Mouse (Mus musculus): ENCODE measurements around the gene Ing1.
"Not testable (repeated sequence)": the region's sequence is repeated elsewhere in the genome, so short reads cannot be mapped to it uniquely, and the experiment has no call there.

Ing1 gene

DNA sequence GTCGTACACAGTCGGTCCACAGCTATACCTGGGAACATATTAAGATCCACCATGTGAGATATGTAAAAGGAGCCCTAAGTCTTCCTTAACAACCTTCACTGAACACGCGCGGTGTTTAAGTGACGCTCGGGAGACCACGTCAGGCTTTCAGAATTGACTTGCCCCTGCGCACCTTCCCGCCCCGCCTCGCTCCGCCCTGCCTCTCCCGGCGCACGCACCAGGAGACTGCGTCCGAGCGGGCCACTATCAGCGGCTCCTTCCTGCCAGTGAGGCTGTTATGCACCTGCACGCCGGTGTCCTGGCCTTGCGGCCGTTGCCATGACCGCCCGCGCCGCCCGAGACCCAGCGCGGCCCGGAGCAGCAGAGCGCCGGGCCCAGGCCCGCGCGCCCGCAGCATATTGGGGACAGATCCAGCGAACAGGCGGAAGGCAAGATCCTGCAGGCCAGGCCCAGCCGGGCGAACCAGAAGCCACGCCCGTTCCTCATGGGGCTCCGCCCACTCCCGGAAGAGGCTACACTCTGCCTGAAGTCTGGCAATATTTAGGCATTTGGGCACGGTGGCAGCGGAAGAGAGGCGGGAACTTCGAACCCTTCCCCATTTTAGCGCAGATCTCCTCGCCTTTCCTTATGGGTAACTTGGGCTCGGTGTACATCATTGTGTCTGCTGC, 5.0 kb upstream of the Ing1 start, which contains the start of gene Cars2:
Gene Cars2 (minus strand): TSS at position 503 of the 668 bp plus-strand sequence.
- in situ Hi-C loops (cut with MboI, MseI), result loop anchor here (10.0 kb wide), 2 partner anchors 204 to 1554 kb away; partner anchors contain the start of genes Cul4a and Pcid2

DNA sequence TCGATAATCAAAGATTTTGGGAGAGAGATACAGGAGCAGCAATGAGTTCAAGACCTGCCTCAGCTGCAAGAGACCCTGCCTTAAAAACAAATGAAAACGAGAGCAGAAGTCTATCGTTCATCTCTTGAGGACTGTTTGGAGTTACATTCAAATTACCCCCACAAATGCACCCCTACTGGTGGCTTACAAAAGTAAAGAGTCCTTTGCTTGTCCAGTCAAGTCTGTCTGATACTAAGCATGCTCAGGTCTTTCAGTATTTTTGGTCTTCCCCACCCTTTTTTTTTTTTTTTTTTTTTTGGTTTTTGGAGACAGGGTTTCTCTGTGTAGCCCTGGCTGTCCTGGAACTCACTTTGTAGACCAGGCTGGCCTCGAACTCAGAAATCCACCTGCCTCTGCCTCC, 3.9 kb upstream of the Ing1 start:
- in situ Hi-C loops (cut with MboI, MseI), result loop anchor here (10.0 kb wide), 2 partner anchors 203 to 1553 kb away; partner anchors contain the start of genes Cul4a and Pcid2

DNA sequence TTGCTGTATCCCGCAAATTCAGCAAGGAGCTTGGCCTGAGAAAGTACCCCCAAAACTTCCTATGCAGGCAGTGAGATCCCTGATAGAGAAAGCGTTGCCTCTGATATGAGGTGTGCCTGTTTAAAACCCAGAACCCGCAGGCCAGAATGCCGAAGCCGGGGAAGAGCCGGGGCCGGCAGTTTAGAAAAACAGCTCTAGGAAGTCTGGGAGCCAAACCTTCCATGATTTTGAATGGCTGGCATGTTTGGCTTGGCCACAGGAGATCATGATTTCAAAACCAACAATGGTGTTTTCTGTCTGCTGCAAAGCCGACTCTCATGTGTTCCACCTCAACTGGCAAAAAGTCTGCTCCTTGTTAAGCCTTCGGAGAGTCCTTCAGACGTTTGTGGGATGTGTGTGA, 3.0 kb upstream of the Ing1 start:
- in situ Hi-C loops (cut with MboI, MseI), result loop anchor here (10.0 kb wide), 2 partner anchors 202 to 1552 kb away; partner anchors contain the start of genes Cul4a and Pcid2

DNA sequence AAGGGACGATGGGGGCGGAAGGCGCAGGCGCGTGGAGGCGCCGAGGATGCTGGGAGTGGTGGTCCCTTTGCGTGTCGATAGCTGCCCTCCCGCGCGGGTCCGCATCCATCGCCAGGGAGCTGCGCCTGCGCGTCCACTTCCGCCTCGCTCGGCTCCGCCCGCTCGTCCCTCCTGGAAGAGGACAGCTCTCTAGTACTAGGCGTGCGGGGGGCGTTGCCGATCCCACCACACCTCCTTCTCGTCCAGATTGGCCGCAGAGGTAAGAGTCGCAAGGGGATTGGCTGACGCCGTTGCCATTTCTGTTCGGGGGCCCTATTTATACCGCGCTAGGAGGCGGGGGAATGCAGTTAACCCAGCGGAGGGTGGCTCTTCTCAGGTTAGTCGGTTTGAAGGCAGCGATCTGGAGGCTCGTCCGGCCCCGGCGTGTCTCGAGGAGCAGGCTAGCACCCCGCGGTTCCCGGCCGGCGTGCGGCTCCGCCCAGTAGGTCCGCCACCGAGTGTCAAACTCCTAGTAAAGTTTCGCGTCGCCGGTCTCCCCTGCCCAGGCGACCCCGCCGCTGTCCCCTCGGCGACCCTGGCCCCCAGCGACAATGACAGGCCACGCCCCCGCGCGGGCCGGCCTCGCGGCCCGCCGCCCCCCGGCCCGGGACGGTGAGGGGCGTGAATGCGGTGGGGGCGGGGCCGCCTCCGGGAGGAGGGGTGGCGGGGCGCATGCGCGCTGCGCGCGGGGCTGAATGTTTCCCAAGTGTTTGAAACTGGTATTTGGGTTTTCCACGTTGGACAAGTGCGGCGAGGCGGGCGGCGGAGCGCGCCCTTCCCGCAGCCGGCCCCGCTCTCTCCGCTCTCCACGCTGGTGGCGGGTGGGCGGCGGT, 585 bp downstream of the Ing1 start:
- in situ Hi-C loops (cut with MboI, MseI), result loop anchor here (5.0 to 10.0 kb wide), 3 partner anchors 81 to 1549 kb away; partner anchors contain the start of genes Ankrd10, Cul4a and Pcid2

DNA sequence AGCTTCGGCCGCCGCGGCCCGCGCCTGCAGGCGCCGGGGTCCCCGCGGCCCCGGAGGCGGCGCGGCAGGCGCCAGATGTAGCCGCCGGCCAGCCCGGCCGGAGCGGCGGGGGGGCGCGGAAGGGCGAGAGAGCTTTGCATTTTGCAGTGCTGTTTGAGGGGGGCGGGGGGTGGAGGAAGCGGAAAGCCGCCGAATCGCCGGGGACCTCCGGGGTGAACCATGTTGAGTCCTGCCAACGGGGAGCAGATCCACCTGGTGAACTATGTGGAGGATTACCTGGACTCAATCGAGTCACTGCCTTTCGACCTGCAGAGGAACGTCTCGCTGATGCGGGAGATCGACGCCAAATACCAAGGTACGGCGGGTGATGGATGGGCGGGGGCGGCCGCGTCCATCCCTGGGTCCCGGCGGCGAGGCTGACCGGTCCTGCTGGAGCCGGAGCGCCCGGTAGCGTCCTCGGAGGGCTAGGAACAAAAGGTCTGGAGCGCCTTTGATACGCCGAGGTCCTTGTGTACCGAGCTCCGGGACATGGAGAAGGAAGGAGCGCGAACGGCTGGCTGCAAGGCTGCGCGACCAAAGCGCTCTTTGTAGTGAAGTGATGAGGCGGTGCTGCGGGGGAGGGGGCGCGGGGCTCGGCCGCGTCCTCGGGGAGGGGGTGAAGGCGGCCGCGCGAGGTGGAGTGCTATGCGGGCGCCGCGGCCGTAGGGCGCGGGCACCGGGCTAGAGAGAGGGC, 1.5 kb downstream of the Ing1 start:
- in situ Hi-C loops (cut with MboI, MseI), result loop anchor here (5.0 to 10.0 kb wide), 3 partner anchors 80 to 1548 kb away; partner anchors contain the start of genes Ankrd10, Cul4a and Pcid2

DNA sequence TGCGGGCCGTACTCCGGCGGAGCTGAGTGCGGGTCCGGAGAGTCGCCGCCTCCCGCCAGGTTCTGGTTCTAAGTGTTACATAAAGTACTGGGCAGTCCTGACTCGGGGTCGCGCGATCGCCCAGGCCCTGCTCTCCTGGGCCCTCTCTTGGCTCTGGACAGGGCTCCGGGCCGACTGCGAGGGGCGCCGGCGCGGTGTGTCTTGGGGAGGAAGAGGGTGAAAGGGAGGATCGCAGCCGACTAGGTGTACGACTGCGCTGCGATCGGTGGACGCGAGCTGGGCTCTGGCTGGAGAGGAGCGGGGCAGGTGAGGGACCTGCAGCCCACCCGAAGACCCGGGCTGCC, 2.0 kb downstream of the Ing1 start:
- in situ Hi-C loops (cut with MboI, MseI), result loop anchor here (5.0 to 10.0 kb wide), 3 partner anchors 80 to 1547 kb away; partner anchors contain the start of genes Ankrd10, Cul4a and Pcid2

DNA sequence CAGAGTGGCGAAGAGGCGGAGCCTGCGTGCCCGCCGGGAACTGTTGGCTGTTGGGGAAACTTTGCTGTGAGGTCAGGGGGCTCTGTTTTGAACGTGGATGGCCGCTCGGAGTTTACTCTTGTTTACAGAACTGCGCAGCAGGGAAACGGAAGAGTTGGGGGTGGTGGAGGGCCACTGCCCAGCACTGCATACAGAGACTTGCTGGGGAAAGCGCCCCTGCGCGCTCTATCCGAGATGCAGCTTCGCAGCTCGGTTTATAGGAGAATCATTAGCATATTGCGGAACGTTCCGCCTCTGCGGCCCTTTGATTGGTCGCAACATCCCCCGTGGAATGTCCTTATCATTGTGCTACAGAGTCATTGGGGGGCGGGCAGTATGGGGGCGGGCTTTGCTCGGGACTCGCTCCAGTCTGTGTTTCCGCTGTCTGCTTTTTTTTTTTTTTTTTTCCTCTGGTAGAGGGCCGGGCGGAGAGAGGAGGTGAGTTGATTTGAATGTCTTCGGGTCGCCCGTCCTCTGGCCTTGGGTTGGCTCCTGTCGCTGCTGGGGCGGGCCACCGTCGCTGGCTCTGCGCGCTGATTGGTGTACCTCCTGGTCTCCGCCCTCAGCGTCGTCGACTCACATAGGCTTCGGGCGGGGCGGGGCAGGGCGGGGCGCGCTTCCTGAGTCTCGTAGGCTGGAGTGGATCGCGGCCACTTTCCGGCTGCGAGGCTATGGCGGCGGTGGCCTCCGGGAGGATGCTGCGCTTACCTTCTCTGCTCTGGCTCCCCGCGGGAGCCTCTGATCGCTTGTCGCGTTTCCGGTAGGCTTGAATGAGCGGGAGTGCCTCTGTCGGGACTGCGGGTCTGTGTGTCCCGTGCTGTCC, 2.6 kb downstream of the Ing1 start:
- in situ Hi-C loops (cut with MboI, MseI), result loop anchor here (5.0 to 10.0 kb wide), 3 partner anchors 79 to 1547 kb away; partner anchors contain the start of genes Ankrd10, Cul4a and Pcid2

DNA sequence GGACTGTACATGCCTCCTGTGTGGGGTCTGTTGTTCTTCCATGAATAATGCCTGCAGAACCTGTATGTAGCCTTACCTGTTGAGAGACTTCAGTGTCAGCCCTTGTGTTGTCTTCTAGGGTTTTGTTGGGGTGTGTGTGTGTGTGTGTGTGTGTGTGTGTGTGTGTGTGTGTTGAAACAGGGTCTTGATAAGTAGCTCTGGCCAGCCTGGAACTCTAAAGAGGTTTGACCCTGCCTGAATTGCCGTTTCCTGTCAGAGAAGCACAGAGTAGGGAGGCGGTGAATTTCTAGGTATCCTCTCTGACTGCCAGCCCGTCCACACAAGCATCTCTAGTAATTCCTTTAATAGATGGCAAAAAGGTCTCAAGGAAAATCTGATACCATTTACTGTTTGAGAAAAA, 4.1 kb downstream of the Ing1 start:
- in situ Hi-C loops (cut with MboI, MseI), result loop anchor here (5.0 to 10.0 kb wide), 3 partner anchors 78 to 1545 kb away; partner anchors contain the start of genes Ankrd10, Cul4a and Pcid2

DNA sequence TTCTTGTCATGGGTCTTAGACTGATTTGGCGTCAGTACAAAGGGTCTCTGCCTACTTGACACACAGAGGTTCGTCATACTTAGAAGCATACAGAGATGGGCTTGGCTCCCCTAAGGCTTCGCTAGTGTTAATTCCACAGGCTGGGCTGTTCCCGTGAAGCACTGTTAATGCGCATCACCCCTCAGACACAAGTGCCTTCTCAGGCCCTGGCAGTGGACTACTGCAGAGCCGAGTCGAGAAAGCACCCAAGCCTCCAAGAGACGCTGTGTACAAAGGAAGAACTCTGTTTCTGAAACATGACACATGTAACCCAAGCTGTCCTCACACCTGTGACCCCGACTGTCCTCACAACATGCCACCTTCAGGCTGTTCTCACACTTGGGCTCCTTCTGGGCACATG, 4.8 kb downstream of the Ing1 start:
- in situ Hi-C loops (cut with MboI, MseI), result no loop called here

DNA sequence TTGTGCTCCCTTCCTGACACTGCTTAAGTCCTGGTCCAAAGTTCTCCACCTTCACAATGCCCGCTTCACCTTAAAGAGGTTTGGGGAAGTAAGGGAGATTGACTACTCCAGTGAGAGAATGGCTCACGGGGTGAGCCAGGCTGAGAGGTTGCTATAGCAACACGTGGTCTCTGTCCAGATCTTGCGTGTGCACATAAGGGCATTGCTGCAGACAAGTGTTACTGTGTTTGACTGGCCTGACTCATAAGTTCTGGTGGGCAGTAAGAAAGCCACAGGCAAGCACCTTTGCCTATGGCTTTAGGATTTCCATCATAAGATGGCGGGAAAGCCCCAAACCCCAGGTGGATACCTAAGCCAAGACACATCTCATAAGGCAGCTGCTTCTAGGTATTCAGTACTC, 8.9 kb downstream of the Ing1 start:
- in situ Hi-C loops (cut with MboI, MseI), result no loop called here

DNA sequence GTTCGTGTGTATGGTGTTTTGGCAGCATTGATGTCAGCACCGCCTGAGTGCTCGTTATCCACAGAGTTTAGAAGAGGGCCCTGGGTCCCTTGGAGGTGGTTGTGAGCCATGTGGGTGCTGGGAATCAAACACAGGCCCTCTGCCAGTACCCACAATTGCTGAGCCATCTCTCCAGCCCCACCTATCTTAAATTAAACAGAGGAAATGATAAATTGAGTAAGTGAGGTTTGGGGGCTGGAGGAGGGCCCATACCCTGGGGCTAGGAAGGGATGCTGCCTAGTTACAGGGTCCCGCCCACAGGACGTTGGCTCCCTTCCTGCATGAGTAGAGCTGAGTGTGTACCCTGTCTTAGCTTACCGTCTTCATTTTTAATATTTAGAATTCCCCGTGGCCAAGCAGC, 9.3 kb downstream of the Ing1 start:
- in situ Hi-C loops (cut with MboI, MseI), result no loop called here

DNA sequence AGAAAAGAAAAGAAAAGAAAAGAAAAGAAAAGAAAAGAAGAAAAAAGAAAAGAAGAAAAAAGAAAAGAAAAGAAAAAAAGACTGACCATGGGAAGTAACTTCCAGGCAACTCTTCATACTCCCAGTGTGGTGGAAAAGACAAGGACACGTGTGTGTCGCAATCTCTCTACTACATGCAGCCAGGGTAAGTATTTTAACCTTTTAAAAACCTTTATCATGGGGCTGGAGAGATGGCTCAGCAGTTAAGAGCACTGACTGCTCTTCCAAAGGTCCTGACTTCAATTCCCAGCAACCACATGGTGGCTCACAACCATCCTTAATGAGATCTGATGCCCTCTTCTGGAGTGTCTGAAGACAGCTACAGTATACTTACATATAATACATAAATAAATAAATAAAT, 12.8 kb downstream of the Ing1 start:
- in situ Hi-C loops (cut with MboI, MseI), result not testable (repeated sequence)

DNA sequence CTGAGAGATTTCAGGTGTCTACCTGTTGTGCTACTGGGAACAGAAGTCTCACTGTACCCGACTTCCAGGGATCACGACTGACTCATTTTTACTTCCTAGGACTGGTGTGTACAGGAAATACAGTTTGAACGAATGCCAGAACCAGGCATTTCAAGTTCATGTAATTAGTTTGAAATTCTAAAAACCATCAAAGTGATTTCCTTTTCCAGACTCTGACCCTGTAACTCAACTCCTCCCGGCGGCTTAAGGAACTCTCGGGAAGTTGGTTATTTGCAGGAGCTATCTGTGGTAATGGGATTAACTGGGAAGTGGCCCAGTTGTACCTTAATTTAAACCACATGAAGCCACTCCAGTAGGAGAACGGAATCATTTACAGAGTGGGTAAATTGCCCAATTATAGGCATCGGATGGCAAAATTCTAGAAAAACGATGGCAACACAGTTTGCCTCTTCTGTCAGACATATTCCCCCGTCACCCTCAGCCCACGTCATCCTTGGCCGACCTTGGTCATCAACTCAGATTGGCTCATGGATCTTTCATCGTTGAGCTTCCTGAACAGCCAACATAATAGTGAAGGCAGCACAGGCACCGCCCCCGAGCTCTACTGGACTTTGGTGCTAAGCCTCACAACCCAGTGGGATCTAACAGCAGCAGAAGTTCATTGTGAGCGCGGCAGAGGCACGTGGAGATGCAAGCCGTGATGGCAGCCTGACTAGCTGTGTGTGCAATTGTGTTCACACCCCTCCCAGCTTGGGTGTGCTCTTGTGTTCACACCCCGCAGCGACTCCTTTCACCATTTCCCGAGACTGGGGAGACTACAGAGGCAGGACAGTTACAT, 14.1 kb downstream of the Ing1 start:
- in situ Hi-C loops (cut with MboI, MseI), result no loop called here

DNA sequence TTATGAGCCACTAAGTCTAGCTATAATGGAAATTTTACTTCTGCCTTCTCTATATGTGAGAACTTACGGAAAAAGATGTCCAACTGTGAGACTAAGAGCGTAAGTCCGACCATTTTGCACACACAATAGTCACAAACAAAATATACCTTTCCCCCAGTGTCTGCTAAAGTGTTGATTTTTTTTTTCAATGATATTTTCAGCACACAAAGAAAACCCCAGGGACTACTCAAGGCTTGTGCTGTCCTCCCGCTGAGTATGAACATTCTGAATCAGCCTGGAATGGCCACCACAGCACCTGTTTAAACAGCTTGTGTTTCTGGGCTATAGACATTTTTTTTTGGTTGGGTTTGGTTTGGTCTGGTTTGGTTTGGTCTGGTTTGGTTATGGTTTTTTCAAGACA, 15.4 kb downstream of the Ing1 start:
- in situ Hi-C loops (cut with MboI, MseI), result no loop called here

DNA sequence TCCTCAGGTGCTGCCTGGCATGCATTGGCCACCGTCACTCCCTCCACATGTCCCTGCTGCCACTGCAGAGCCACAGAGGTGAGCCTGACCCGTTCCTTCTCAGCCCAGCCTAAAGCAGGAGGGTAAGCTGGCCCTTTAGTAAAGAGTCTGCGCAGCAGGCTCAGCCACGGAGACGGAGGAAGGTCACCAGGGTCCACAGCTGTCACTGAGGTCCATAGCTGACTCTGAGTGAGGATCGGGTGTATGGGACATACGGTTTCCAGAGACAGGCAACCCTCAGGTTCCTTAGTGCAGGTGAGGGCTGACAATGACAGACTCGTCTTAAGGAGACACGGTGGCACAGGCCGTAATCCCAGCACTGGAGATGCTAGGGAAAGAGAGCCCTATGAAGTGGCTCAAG, 16.6 kb downstream of the Ing1 start:
- in situ Hi-C loops (cut with MboI, MseI), result no loop called here

DNA sequence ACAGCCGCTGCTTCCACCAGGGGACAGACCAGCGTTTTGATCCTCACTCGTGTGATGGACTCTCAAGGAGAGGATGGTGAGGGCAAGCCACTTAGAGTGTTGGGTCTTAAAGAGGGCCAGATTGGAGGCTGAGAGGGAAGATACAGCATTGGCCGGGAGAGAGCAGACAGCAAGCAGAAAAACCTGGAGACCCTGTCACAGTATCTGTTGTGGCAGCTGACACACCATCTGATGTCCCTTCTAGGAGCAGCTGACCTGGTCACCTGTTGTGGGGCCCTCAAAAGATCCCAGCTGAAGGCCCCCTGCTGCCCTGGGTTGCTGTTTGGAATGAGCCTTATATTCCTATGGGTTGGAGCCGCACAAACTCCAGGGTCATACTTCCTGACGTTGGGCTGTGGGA, 17.1 kb downstream of the Ing1 start:
- in situ Hi-C loops (cut with MboI, MseI), result no loop called here

DNA sequence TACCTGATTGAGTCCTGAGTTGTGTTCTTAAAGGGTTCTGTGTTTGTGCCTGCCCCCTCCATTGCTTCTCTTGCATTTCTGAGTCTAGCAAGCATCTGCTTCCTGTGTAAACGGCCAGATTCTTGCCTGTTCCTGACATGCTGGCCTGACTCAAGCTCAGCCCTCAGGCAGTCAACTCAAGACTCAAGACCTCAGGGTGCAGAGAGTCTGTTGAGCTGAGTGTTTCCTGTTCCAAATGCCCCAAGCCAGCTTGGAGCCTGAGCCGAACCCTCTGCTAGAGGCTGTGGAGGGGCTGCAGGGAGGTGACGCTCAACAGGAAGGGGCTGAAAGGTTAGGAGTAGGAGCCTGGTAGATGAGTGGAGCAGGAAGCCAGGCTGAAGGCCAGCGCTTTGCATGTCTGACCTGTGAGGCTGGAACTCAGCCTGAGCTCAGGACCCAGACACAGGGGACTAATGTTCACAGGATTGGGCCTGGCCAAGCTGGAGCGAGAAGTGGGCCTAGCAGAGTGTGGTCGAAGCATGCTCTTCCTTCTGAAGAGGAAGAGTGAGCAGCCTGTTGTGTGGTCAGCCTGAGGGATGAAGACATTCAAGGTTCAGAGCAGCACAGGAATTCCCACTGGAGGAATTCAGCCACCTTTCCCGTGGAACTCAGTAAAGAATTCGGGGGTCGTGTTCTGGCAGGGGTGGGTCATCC, 19.7 kb downstream of the Ing1 start:
- in situ Hi-C loops (cut with MboI, MseI), result no loop called here

DNA sequence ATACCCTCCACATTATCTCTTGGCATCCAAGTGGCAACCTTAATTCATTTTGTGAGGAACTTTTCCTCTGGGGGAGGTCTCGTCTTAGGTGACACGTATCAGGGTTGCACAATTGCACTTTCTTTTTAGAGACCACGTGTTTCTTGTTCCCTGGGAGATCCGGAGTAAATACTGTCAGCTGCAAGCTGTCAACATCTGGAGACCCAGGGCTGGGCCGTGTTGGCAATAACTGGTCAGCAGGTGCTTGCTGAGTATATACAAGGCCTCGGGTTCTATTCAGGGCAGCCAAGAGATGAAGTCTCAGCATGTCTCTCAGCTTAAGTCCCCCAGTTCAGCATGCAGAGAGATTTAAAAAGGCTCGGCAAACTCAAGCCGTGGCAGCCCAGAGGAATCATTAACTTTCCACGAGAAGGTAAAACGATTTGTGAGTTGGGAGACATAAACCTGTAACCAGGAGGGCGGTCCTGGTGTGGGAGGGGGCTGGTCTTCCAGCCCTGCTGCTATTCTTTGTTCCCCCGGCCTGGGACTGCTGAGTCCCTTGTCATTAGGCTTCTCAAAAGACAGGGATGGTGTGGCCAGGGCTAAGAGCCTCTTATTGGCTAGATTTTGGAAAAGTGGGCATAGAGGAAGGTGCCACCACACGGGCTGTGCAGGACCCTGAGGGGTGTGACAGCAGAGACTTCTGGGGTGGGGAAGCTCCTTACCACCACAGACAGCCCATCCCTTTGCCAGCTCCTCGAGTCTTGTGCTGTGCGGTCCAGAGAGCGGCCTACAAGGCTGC, 20.4 kb downstream of the Ing1 start:
- in situ Hi-C loops (cut with MboI, MseI), result no loop called here
